In genomic region chr15:97712546-97712945, GRCm38 (mm10) we compare ENCODE assay signal across 36 mouse cellular contexts. TPM values are rescaled to one million over a fixed set of nuclear protein-coding genes. Genes with fewer than 3 reads are reported as not detected.
"Had no signal": no experiment of that assay in that cellular context is flagged by ENCODE, and none has a peak within 500 bp of the region (broad histone marks: within the 10 kb centered on the region; RNA-seq: fewer than 3 reads in every experiment).

No protein-coding gene starts in this region.

- H3K9ac ChIP-seq: heart, embryonic 12.5 days; heart, embryonic 15.5 days; hindbrain, embryonic 12.5 days; hindbrain, embryonic 13.5 days; hindbrain, embryonic 14.5 days; hindbrain, embryonic 15.5 days; intestine, embryonic 15.5 days; kidney, embryonic 15.5 days had no signal

- H3K9me3 ChIP-seq: heart, embryonic 10.5 days; heart, embryonic 13.5 days; heart, embryonic 15.5 days; hindbrain, embryonic 10.5 days; hindbrain, embryonic 12.5 days; hindbrain, embryonic 13.5 days; hindbrain, embryonic 15.5 days; intestine, embryonic 15.5 days; kidney, embryonic 15.5 days had no signal

- ATAC-seq: hindbrain, embryonic 16.5 days; hindbrain, postnatal 0 days; inflammation-experienced regulatory T-cells, adult 6 months; intestine, embryonic 15.5 days; intestine, embryonic 16.5 days; intestine, postnatal 0 days had no signal

- H3K36me3 ChIP-seq: heart, embryonic 10.5 days; heart, embryonic 12.5 days; heart, embryonic 13.5 days; heart, embryonic 15.5 days; hindbrain, embryonic 10.5 days; hindbrain, embryonic 12.5 days; hindbrain, embryonic 13.5 days; hindbrain, embryonic 15.5 days; intestine, embryonic 15.5 days; kidney, embryonic 15.5 days had no signal

- H3K4me1 ChIP-seq: hindbrain, embryonic 12.5 days; hindbrain, embryonic 13.5 days; hindbrain, embryonic 15.5 days; intestine, embryonic 15.5 days had no signal

- H3K4me3 ChIP-seq: heart, adult 2 months; heart, embryonic 10.5 days; heart, embryonic 12.5 days; heart, embryonic 13.5 days; heart, embryonic 15.5 days; hindbrain, embryonic 10.5 days; hindbrain, embryonic 12.5 days; hindbrain, embryonic 13.5 days; hindbrain, embryonic 15.5 days; intestine, embryonic 15.5 days; kidney, embryonic 15.5 days; layer of hippocampus, adult 2 months had no signal

- H3K4me2 ChIP-seq: heart, embryonic 12.5 days; heart, embryonic 13.5 days; heart, embryonic 15.5 days; hindbrain, embryonic 12.5 days; hindbrain, embryonic 13.5 days; hindbrain, embryonic 14.5 days; hindbrain, embryonic 15.5 days; intestine, embryonic 15.5 days; kidney, embryonic 15.5 days had no signal

- DNase-seq: heart, adult 2 months; heart, postnatal 10 days; heart, postnatal 14 days; heart, postnatal 36 days; heart, postnatal 4 days; kidney, adult 11 months; kidney, adult 18-20 months; kidney, adult 2 months; kidney, adult 8-10 months; kidney, adult 9 months; kidney, postnatal 10 days; kidney, postnatal 14 days; kidney, postnatal 25 days; kidney, postnatal 36 days; kidney, postnatal 4 days; layer of hippocampus, adult 9-11 months; layer of hippocampus, postnatal 36 days had no signal

- H3K27me3 ChIP-seq: heart, embryonic 12.5 days; heart, embryonic 13.5 days; heart, embryonic 15.5 days; hindbrain, embryonic 12.5 days; hindbrain, embryonic 13.5 days; hindbrain, embryonic 15.5 days; intestine, embryonic 15.5 days; kidney, embryonic 15.5 days had no signal

- H3K27ac ChIP-seq: heart, adult 2 months; heart, embryonic 13.5 days; heart, embryonic 15.5 days; hindbrain, embryonic 10.5 days; hindbrain, embryonic 12.5 days; hindbrain, embryonic 13.5 days; hindbrain, embryonic 14.5 days; hindbrain, embryonic 15.5 days; hindbrain, postnatal 0 days; intestine, embryonic 15.5 days; kidney, embryonic 15.5 days; kidney, postnatal 0 days; layer of hippocampus, adult 2 months had no signal

RNA-seq across cellular contexts. Expression of gene Endou, which starts 18.6 kb away (rescaled TPM):
- polyA plus RNA-seq: inflammation-experienced regulatory T-cells, adult 6 months; intestine, embryonic 14.5 days had no signal

RNA-seq across cellular contexts. Expression of gene Rapgef3, which starts 55.2 kb away (rescaled TPM):
- polyA plus RNA-seq: inflammation-experienced regulatory T-cells, adult 6 months had no signal
